Mouse (Mus musculus) kidney, postnatal 0 days (tissue): ENCODE measurements at regions not wholly inside any gene's neighbourhood (a gene's known extent, or its start where the extent isn't known, plus 50 kb on each side); places are given as distances from the start of the nearest gene placed in this dataset.

Experiments used
- ATAC-seq: fragments of 200-750 bp; cut with Nextera tagmentation; replicated peaks from 2 replicates; pipeline ENCODE4 v1.8.0; 2017; ENCODE audit warnings: low read depth, moderate number of reproducible peaks, moderate TSS enrichment, moderate library complexity; ENCODE audit not compliant: low FRiP score
- DNase-seq: peaks from one replicate; pipeline ENCODE4 v3.0.0-alpha.2; 2016; ENCODE audit warnings: low spot score
- H3K27ac ChIP-seq: fragments of 300-500 bp; sonication (generic); 2 replicates; pipeline ENCODE4 v1.5.1; 2014; ENCODE audit warnings: mild to moderate bottlenecking
- H3K27me3 ChIP-seq: fragments of 300-500 bp; sonication (generic); 2 replicates; pipeline ENCODE4 v1.6.1; 2014; ENCODE audit warnings: low read length, mixed read lengths; ENCODE audit not compliant: insufficient read depth
- H3K36me3 ChIP-seq: fragments of 300-500 bp; sonication (generic); 2 replicates; pipeline ENCODE4 v1.6.1; 2014; ENCODE audit warnings: low read length, mixed read lengths; ENCODE audit not compliant: insufficient read depth
- H3K4me1 ChIP-seq: fragments of 300-500 bp; sonication (generic); replicated peaks from 2 replicates; pipeline ENCODE4 v1.6.1; 2014; ENCODE audit warnings: antibody characterized with exemption, low read length, mixed read lengths; ENCODE audit not compliant: insufficient read depth
- H3K4me2 ChIP-seq: fragments of 300-500 bp; sonication (generic); 2 replicates; pipeline ENCODE4 v1.6.1; 2014; ENCODE audit warnings: mild to moderate bottlenecking, low read length, moderate library complexity, mixed read lengths
- H3K4me3 ChIP-seq: fragments of 300-500 bp; sonication (generic); replicated peaks from 2 replicates; pipeline ENCODE4 v1.5.1; 2014; ENCODE audit warnings: low read depth, low read length
- H3K9ac ChIP-seq: fragments of 300-500 bp; sonication (generic); 2 replicates; pipeline ENCODE4 v1.6.1; 2014; ENCODE audit warnings: low read depth, low read length
- H3K9me3 ChIP-seq: fragments of 300-500 bp; sonication (generic); replicated peaks from 2 replicates; pipeline ENCODE4 v1.6.1; 2016; ENCODE audit warnings: low read length, inconsistent platforms, mixed read lengths
- CTCF ChIP-seq: IDR thresholded peaks from 2 replicates; pipeline ENCODE4 v1.5.1; 2016; ENCODE audit warnings: antibody characterized with exemption, low read depth, mild to moderate bottlenecking, moderate library complexity
- WGBS: fragments of 180-500 bp; shearing (Covaris S2); extraction: QIAGEN DNeasy Blood & Tissue Kit; methylation state at CpG from one replicate; pipeline ENCODE4 v1.1.7; 2014; 5-methylcytosine and 5-hydroxymethylcytosine counted together

DNA sequence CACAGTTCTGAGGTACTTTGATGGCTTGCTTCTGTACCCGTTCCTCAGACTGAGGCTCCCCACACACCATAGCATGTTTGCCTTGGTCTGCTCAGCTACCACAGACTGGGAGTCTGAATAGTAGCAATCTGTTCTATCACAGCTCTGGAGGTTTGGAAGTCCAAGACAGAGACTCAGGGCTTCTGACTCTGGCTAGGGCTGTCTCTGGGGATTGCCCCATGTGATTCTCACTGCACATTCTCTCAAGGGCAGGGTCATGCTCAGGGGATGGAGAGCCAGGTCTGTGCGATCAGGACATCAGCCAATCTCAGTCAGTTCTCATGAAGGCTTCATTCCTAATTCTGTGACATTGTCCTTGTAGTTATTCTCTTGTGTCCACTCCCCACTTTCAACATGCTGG, 108.8 kb upstream of the Gdf10 start:
- ATAC-seq = no peak
- TF ChIP-seq CTCF = no peak
- WGBS = 69% methylated on average over 2 of the region's 2 CpGs
- Histone ChIP-seq H3K4me2 (no peak overlapping the region), H3K9ac (no peak overlapping the region), H3K36me3 (no peaks in the 10 kb centered on the region), H3K4me1 (peaks cover under 1% of the 10 kb centered on the region; the same call in 1 of the 2 replicates), H3K9me3 (no peaks in the 10 kb centered on the region), H3K27ac (no peak overlapping the region), H3K4me3 (no peak overlapping the region), H3K27me3 (no peaks in the 10 kb centered on the region)
- DNase-seq = no peak

DNA sequence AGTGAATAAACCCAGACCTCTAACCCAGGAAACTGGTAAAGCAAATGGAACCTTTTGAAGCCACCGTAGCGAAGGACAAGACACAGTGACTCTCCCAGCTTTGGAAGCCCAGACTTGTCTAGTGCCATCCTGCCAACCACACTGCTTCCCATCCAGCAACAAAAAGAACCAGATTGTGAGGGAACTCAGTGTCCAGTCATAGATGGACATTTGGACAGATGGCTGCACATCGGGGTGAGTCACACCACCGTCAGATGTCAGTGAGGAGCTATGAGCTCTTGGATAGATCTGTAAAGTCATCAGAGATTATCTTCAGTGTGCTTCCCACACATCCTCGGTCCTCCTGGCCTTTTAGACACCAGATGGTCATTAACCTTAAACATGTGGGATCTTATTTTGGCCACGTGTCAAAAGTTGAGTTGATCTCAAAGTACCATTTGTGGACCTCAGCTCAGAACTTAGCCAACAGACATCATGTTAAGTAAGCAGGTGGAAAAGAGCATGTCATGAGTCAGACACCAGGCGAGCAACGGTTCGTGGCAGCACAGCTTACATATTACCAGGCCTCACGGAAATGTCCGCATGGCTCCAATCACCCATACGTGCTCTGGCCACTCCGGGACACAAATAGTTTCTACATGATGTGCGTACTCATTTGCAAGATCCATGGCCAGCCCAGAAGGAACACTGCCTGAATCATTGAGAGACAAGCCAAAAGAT, 102.7 kb upstream of the Gdf10 start:
- ATAC-seq (no peak), DNase-seq (no peak)
- Histone ChIP-seq H3K4me1 (no peaks in the 10 kb centered on the region), H3K27me3 (no peaks in the 10 kb centered on the region), H3K36me3 (no peaks in the 10 kb centered on the region), H3K4me3 (no peak overlapping the region), H3K9me3 (no peaks in the 10 kb centered on the region), H3K27ac (no peak overlapping the region), H3K4me2 (no peak overlapping the region), H3K9ac (no peak overlapping the region)
- no peak for TF ChIP-seq CTCF
- WGBS = 73% methylated on average over 14 of the region's 14 CpGs

DNA sequence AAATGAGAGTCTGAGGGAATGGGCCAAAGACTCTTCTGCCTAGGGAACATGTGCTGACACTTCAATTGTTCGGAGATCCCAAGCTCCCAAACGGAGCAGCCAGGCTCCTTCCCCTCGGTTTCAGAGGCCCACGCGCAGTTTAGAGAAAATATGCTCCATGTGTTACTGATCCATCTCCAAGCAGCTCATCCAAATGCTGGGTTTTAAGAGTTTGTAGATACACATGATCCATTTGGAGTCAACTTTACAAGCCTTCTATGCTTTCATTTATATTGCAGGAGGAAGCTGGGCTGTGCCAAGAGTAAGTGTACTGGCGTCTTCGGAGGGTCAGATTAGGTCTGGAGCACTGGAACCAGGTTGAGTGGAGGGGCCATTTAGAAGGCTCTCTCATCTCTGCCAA, 102.0 kb upstream of the Gdf10 start:
- no peak for ATAC-seq
- DNase-seq = no peak
- Histone ChIP-seq H3K4me2 (no peak overlapping the region), H3K9me3 (no peaks in the 10 kb centered on the region), H3K27me3 (no peaks in the 10 kb centered on the region), H3K4me1 (no peaks in the 10 kb centered on the region), H3K36me3 (no peaks in the 10 kb centered on the region), H3K27ac (no peak overlapping the region), H3K4me3 (no peak overlapping the region), H3K9ac (no peak overlapping the region)
- 81% methylated on average over 7 of the region's 7 CpGs for WGBS
- TF ChIP-seq CTCF = no peak

DNA sequence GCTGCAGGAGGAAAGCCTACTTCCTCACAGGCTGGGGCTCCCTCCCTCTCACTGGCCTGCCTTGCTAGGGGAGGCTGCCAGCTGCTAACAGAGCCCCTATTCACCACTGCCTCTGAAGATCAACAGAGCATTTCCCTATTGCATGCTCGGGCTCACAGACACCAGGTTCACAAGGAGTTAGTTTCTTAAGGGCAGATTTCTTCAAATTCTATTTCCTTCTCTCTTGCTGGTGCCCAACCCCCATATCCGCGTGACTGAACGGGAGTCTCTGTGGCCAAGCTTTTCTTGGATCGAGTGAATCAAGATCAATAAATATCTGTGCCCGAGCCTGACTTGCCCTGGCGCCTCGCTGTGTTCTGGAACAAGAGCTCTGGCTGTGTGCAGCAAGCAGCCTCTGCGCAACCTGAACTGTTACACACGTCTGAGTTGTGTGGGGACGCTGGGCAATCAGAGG, 98.9 kb upstream of the Gdf10 start:
- no peaks in the 10 kb centered on the region for H3K4me1 ChIP-seq
- no peak for TF ChIP-seq CTCF
- H3K27ac ChIP-seq = no peak overlapping the region
- WGBS = 26% methylated on average over 11 of the region's 11 CpGs
- DNase-seq (peak; percentile 58), ATAC-seq (peak; percentile 59; the same call in 1 of the 2 replicates)
- no peak overlapping the region for H3K9ac ChIP-seq
- no peaks in the 10 kb centered on the region for H3K36me3 ChIP-seq
- no peaks in the 10 kb centered on the region for H3K27me3 ChIP-seq
- H3K9me3 ChIP-seq = no peaks in the 10 kb centered on the region
- peak overlapping the region; percentile 13; the same call in 1 of the 2 replicates for H3K4me2 ChIP-seq
- H3K4me3 ChIP-seq = no peak overlapping the region

DNA sequence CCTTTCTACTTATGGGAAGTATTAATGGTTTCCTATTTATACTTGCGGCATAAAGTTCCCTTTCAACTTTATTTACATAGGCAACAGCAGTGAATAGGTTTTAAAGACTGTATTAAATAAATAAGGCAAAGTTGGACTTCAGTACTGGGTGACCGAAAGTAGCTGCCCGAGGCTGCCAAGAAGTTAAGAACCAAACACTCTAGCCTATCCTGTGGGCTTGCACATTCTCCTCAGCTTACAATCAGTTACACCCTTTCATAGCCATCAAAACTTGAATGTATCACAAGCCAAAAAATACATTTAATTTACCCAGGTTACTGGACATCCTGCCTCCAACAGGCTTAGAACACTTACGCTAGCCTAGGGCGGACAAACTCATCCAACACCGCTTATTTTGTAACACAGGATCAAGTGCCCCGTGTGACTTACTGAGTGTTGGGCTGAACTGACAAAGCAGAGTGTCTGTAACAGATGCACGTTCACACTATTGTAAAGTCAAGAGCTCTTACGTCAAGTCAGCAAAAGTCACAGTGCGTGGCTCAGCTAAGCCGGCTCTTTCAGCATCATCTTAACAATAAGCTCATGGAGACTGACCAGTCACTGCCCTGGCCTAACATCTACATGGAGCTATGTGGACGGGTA, 97.3 kb upstream of the Gdf10 start:
- ATAC-seq = no peak
- Histone ChIP-seq H3K9me3 (no peaks in the 10 kb centered on the region), H3K4me3 (no peak overlapping the region), H3K9ac (no peak overlapping the region), H3K27ac (no peak overlapping the region), H3K4me1 (no peaks in the 10 kb centered on the region), H3K4me2 (no peak overlapping the region), H3K36me3 (no peaks in the 10 kb centered on the region), H3K27me3 (no peaks in the 10 kb centered on the region)
- DNase-seq = no peak
- 80% methylated on average over 12 of the region's 12 CpGs for WGBS
- no peak for TF ChIP-seq CTCF

DNA sequence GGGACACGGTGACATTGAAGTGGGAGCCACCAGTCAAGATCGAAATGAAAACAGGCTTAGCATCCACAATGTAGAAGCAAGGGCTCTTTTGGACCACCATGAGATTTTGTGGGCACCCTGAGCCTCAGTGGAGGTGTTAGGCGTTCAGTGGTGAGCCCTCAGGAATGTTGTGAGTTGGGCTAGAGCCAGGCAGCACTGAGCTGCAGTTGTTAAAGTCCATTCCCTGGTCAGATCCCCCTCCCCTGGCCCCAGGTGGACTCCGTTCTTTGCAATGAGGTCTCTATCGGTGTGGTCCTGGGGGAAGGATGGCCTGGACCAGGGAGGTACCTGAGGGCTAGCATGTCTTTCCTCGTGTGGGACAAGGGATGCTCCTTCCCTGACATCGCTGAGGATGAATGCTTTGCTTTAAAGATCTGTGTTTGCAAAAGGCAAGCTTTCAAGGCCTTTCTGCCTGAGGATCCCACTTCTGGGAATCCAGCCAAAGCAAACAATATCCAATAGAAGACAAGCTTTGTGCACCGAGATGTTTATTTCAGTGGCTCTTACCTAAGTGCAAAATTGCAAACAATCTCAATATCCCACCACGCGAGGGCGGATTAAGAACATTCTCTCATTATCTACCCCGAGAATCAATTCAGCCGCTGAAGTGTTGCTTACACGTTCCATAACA, 90.6 kb upstream of the Gdf10 start:
- Histone ChIP-seq H3K4me1 (no peaks in the 10 kb centered on the region), H3K27me3 (no peaks in the 10 kb centered on the region), H3K4me3 (no peak overlapping the region), H3K4me2 (no peak overlapping the region), H3K36me3 (no peaks in the 10 kb centered on the region), H3K27ac (no peak overlapping the region), H3K9me3 (no peaks in the 10 kb centered on the region), H3K9ac (no peak overlapping the region)
- 52% methylated on average over 14 of the region's 14 CpGs for WGBS
- ATAC-seq (no peak), DNase-seq (peak; percentile 56)
- peak; percentile 10; the same call in 1 of the 2 replicates for TF ChIP-seq CTCF
